Mouse (Mus musculus): Measurements from ENCODE around the gene Gsta4. TPM values are rescaled to one million over a fixed set of nuclear protein-coding genes. Genes with fewer than 3 reads are reported as not detected.
A peak's percentile ranks its signal among the peaks of the same experiment; 100 is the strongest.
"Not testable (repeated sequence)": the region's sequence is repeated elsewhere in the genome, so short reads cannot be mapped to it uniquely, and the experiment has no call there.

The Gsta4 gene
- polyA plus RNA-seq, 1 experiment from 2014 or later: 71.7 TPM

- H3K9me3 ChIP-seq (replicated peaks; ENCODE audit: control insufficient read depth, low read length): no peaks in the 10 kb centered on the region
- H3K4me2 ChIP-seq (ENCODE audit: low read depth, low read length): peak overlapping the region; percentile 15; the same call in 1 of the 2 replicates
- peak overlapping the region; percentile 38 for H3K27ac ChIP-seq (ENCODE audit: low read length)
- H3K4me3 ChIP-seq (ENCODE audit: low read length): no peak overlapping the region
- H3K9ac ChIP-seq (ENCODE audit: low read length): no peak overlapping the region
- H3K36me3 ChIP-seq (ENCODE audit: control insufficient read depth, insufficient read depth): no peaks in the 10 kb centered on the region; the same call in none of the 2 replicates
- 32% methylated on average over 7 of the region's 7 CpGs for WGBS
- peaks cover 13% of the 10 kb centered on the region for H3K4me1 ChIP-seq (ENCODE audit: control insufficient read depth, insufficient read depth, low read length)
- ATAC-seq (replicated peaks; ENCODE audit: extremely low read depth, insufficient read depth, low FRiP score): peak; percentile 85
- no peaks in the 10 kb centered on the region for H3K27me3 ChIP-seq (ENCODE audit: control insufficient read depth, insufficient read depth, low read length)
These were observed 29.9 kb downstream of the Gsta4 start for GRCm38 (mm10) chr9:78212341-78213049.

GRCm38 (mm10) chr9:78217074-78217473 is 34.5 kb downstream of the Gsta4 start:
- Histone ChIP-seq H3K9ac (ENCODE audit: low read length) (no peak overlapping the region), H3K27me3 (ENCODE audit: control insufficient read depth, insufficient read depth, low read length) (no peaks in the 10 kb centered on the region), H3K4me3 (ENCODE audit: low read length) (no peak overlapping the region), H3K4me2 (ENCODE audit: low read depth, low read length) (no peak overlapping the region), H3K27ac (ENCODE audit: low read length) (no peak overlapping the region), H3K4me1 (ENCODE audit: control insufficient read depth, insufficient read depth, low read length) (peaks cover 12% of the 10 kb centered on the region), H3K9me3 (replicated peaks; ENCODE audit: control insufficient read depth, low read length) (no peaks in the 10 kb centered on the region), H3K36me3 (ENCODE audit: control insufficient read depth, insufficient read depth) (no peaks in the 10 kb centered on the region)
- WGBS: 62% methylated on average over 4 of the region's 4 CpGs
- ATAC-seq (replicated peaks; ENCODE audit: extremely low read depth, insufficient read depth, low FRiP score): no peak

DNA sequence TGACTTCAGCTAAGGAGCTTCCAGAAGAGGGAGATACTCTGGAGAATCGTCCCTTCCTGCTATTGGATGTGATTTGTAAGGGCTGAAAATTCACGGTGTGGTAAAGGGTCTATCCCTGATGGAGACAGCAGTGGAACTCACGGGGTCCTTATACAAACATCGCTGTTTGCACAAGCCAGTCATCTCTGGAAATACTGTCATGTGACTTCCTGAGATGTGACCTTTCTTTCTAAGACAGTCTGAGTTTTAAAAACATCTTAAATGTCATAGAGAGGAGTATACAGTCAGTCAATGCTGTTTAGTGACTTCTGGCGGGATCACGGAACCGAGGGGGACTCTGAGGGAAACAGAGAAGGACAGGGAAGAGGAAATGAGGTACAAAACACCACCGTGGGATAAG is 40.0 kb downstream of the Gsta4 start:
- no peak for ATAC-seq (replicated peaks; ENCODE audit: extremely low read depth, insufficient read depth, low FRiP score)
- H3K9ac ChIP-seq (ENCODE audit: low read length): no peak overlapping the region

GRCm38 (mm10) chr9:78223221-78223902 is 40.8 kb downstream of the Gsta4 start:
- H3K4me2 ChIP-seq (ENCODE audit: low read depth, low read length): no peak overlapping the region
- H3K9ac ChIP-seq (ENCODE audit: low read length): no peak overlapping the region
- H3K27ac ChIP-seq (ENCODE audit: low read length): no peak overlapping the region
- no peaks in the 10 kb centered on the region for H3K9me3 ChIP-seq (replicated peaks; ENCODE audit: control insufficient read depth, low read length)
- no peaks in the 10 kb centered on the region for H3K36me3 ChIP-seq (ENCODE audit: control insufficient read depth, insufficient read depth)
- no peak for ATAC-seq (replicated peaks; ENCODE audit: extremely low read depth, insufficient read depth, low FRiP score)
- H3K27me3 ChIP-seq (ENCODE audit: control insufficient read depth, insufficient read depth, low read length): no peaks in the 10 kb centered on the region
- WGBS: 72% methylated on average over 10 of the region's 10 CpGs
- H3K4me1 ChIP-seq (ENCODE audit: control insufficient read depth, insufficient read depth, low read length): peaks cover 2% of the 10 kb centered on the region; the same call in 1 of the 2 replicates
- H3K4me3 ChIP-seq (ENCODE audit: low read length): no peak overlapping the region

More for the DNA sequence above, 40.0 kb downstream of the Gsta4 start:
- Histone ChIP-seq H3K4me1 (ENCODE audit: control insufficient read depth, insufficient read depth, low read length) (peaks cover 2% of the 10 kb centered on the region; the same call in 1 of the 2 replicates), H3K27ac (ENCODE audit: low read length) (no peak overlapping the region), H3K27me3 (ENCODE audit: control insufficient read depth, insufficient read depth, low read length) (no peaks in the 10 kb centered on the region), H3K4me3 (ENCODE audit: low read length) (no peak overlapping the region), H3K9me3 (replicated peaks; ENCODE audit: control insufficient read depth, low read length) (no peaks in the 10 kb centered on the region), H3K4me2 (ENCODE audit: low read depth, low read length) (no peak overlapping the region), H3K36me3 (ENCODE audit: control insufficient read depth, insufficient read depth) (no peaks in the 10 kb centered on the region)
- WGBS: 60% methylated on average over 8 of the region's 8 CpGs

- no peak overlapping the region for H3K9ac ChIP-seq (ENCODE audit: low read length)
- H3K27me3 ChIP-seq (ENCODE audit: control insufficient read depth, insufficient read depth, low read length): no peaks in the 10 kb centered on the region
- H3K27ac ChIP-seq (ENCODE audit: low read length): no peak overlapping the region
- 89% methylated on average over 2 of the region's 2 CpGs for WGBS
- H3K4me3 ChIP-seq (ENCODE audit: low read length): no peak overlapping the region
- H3K36me3 ChIP-seq (ENCODE audit: control insufficient read depth, insufficient read depth): no peaks in the 10 kb centered on the region
- no peak for ATAC-seq (replicated peaks; ENCODE audit: extremely low read depth, insufficient read depth, low FRiP score)
- no peaks in the 10 kb centered on the region for H3K9me3 ChIP-seq (replicated peaks; ENCODE audit: control insufficient read depth, low read length)
- peaks cover 2% of the 10 kb centered on the region; the same call in 1 of the 2 replicates for H3K4me1 ChIP-seq (ENCODE audit: control insufficient read depth, insufficient read depth, low read length)
- no peak overlapping the region for H3K4me2 ChIP-seq (ENCODE audit: low read depth, low read length)
These were observed 41.8 kb downstream of the Gsta4 start for GRCm38 (mm10) chr9:78224418-78224817.

- ATAC-seq (replicated peaks; ENCODE audit: extremely low read depth, insufficient read depth, low FRiP score): 0 out of 2 replicates have a peak, but pooled peaks have one; percentile 28
- Histone ChIP-seq H3K27me3 (ENCODE audit: control insufficient read depth, insufficient read depth, low read length) (no peaks in the 10 kb centered on the region), H3K9me3 (replicated peaks; ENCODE audit: control insufficient read depth, low read length) (no peaks in the 10 kb centered on the region), H3K27ac (ENCODE audit: low read length) (peak overlapping the region; percentile 59; the same call in 1 of the 2 replicates), H3K36me3 (ENCODE audit: control insufficient read depth, insufficient read depth) (no peaks in the 10 kb centered on the region), H3K9ac (ENCODE audit: low read length) (peak overlapping the region; percentile 25; the same call in 1 of the 2 replicates), H3K4me2 (ENCODE audit: low read depth, low read length) (peak overlapping the region; percentile 43), H3K4me1 (ENCODE audit: control insufficient read depth, insufficient read depth, low read length) (peaks cover 2% of the 10 kb centered on the region; the same call in 1 of the 2 replicates), H3K4me3 (ENCODE audit: low read length) (no peak overlapping the region)
- 51% methylated on average over 11 of the region's 11 CpGs for WGBS
These were observed 42.7 kb downstream of the Gsta4 start for GRCm38 (mm10) chr9:78225304-78225703.

DNA sequence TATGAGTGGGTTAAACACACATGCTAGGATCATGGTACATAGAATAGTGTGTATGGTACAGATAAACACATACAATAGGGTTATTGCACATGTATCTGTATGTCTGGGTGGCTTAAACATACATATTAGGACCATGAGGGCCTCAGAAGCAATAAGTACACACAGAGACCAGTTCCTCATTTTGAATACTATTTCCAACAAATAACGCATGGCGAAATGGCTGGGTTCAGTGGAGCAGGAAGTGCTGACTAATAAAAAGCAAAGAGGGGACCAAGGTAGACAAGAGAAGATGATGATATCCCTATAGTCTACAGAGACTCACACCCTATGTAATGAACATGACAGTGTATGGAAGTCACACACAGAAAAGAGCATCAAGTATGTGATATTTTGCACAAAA is 45.5 kb downstream of the Gsta4 start:
- WGBS: 94% methylated on average over 2 of the region's 2 CpGs
- H3K4me1 ChIP-seq (ENCODE audit: control insufficient read depth, insufficient read depth, low read length): peaks cover 2% of the 10 kb centered on the region; the same call in 1 of the 2 replicates

GRCm38 (mm10) chr9:78229658-78230057 is 47.1 kb downstream of the Gsta4 start:
- not testable (repeated sequence) for ATAC-seq (replicated peaks; ENCODE audit: extremely low read depth, insufficient read depth, low FRiP score)
- 45% methylated on average over 3 of the region's 3 CpGs for WGBS

More for the DNA sequence above, 45.5 kb downstream of the Gsta4 start:
- no peak for ATAC-seq (replicated peaks; ENCODE audit: extremely low read depth, insufficient read depth, low FRiP score)
- H3K4me3 ChIP-seq (ENCODE audit: low read length): no peak overlapping the region
- H3K4me2 ChIP-seq (ENCODE audit: low read depth, low read length): no peak overlapping the region
- no peaks in the 10 kb centered on the region for H3K9me3 ChIP-seq (replicated peaks; ENCODE audit: control insufficient read depth, low read length)
- H3K27ac ChIP-seq (ENCODE audit: low read length): no peak overlapping the region
- H3K9ac ChIP-seq (ENCODE audit: low read length): no peak overlapping the region
- H3K27me3 ChIP-seq (ENCODE audit: control insufficient read depth, insufficient read depth, low read length): no peaks in the 10 kb centered on the region
- no peaks in the 10 kb centered on the region for H3K36me3 ChIP-seq (ENCODE audit: control insufficient read depth, insufficient read depth)

DNA sequence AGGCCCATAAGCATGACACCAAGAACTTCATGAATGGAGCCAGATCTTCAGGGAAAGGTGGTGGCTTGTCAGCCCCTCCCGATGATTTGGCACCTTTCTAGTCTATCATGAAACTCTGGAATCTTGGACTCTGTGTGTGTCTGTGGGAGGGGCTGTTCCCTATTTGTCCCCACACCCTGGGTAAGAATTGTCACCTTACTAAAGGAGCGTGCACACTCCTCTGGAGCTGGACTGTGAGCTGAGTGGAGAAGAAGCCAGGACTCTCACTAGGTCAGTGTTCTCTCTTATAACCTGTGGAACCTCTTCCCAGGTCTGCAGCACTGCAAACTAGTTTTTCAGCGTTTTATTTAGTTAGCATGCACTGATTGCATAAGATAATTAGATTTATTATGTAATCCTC is 47.9 kb downstream of the Gsta4 start, which contains the start of gene Gsta1:
Gsta1 (plus strand) TSS at position 196 of the 400 bp plus-strand sequence.
- H3K9ac ChIP-seq (ENCODE audit: low read length); H3K4me3 ChIP-seq (ENCODE audit: low read length); H3K9me3 ChIP-seq (replicated peaks; ENCODE audit: control insufficient read depth, low read length); ATAC-seq (replicated peaks; ENCODE audit: extremely low read depth, insufficient read depth, low FRiP score); H3K4me1 ChIP-seq (ENCODE audit: control insufficient read depth, insufficient read depth, low read length); H3K27ac ChIP-seq (ENCODE audit: low read length); H3K36me3 ChIP-seq (ENCODE audit: control insufficient read depth, insufficient read depth); H3K27me3 ChIP-seq (ENCODE audit: control insufficient read depth, insufficient read depth, low read length); H3K4me2 ChIP-seq (ENCODE audit: low read depth, low read length): not testable (repeated sequence)
- 70% methylated on average over 2 of the region's 3 CpGs for WGBS

More at GRCm38 (mm10) chr9:78229658-78230057, 47.1 kb downstream of the Gsta4 start:
- not testable (repeated sequence) for H3K9me3 ChIP-seq (replicated peaks; ENCODE audit: control insufficient read depth, low read length); H3K4me1 ChIP-seq (ENCODE audit: control insufficient read depth, insufficient read depth, low read length); H3K4me2 ChIP-seq (ENCODE audit: low read depth, low read length); H3K9ac ChIP-seq (ENCODE audit: low read length); H3K36me3 ChIP-seq (ENCODE audit: control insufficient read depth, insufficient read depth); H3K4me3 ChIP-seq (ENCODE audit: low read length); H3K27me3 ChIP-seq (ENCODE audit: control insufficient read depth, insufficient read depth, low read length); H3K27ac ChIP-seq (ENCODE audit: low read length)

Data from heart, embryonic 16.5 days (tissue).